Mouse (Mus musculus): ENCODE data around the gene Fhl1. TPM values are rescaled to one million over a fixed set of nuclear protein-coding genes. Genes with fewer than 3 reads are reported as not detected.

The Fhl1 gene
- 545 and 603 TPM in 2 replicates for polyA plus RNA-seq (2015; fragmentation: Nextera tagmentation; extraction: Ambion mirVana)

DNA sequence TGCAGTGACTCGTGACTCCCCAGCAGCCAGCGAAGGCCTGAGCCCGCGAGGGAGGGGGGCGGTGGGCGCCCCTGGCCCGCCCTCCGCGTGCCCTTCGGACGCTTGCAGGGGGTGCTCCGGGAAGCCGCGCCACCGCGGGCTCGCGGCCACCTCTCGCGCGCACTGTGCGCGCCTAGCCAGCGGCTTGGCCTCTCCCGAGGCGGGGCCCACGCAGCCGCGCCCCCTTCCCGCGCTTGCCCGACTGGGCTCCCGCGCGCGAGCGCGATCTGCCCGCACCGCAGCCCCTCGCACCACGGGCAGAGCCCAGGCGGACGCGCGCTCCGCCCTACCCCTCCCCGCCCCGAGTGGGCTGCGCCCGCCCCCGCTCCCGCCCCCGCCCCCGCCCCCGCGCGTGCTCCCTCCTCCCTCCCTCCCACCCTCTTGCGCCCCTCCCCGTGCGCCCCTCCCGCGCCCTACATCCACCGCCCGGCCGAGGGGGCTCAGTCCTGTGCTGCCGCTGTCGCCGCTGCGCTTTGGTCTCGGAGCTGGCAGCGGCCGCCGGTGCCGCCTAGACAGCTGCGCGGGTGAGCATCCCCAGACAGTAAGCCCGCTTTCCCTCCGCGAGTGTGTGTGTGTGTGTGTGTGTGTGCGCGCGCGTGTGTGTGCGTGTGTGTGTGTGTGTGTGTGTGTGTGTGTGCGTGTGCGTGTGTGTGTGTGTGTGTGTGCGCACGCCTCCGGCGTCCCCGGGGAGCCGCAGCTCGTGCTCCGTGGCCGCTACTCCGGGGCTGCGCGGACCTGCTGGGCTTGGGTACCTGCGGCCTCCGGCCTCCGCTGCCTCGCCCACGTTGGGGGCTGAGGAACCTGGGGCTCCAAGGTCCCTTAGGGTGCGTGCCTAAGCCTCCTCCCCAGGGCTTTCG lies at the start of gene Fhl1:
Gene Fhl1, plus strand, starts transcription at position 482 of the 896 bp plus-strand sequence.
- peaks cover 4% of the 10 kb centered on the region; the same call in 1 of the 2 replicates for H3K4me1 ChIP-seq (replicated peaks; ENCODE audit: control insufficient read depth, insufficient read depth, low read length)
- ATAC-seq (ENCODE audit: low read depth): peak; percentile 92
- 29% methylated on average over 10 of the region's 106 CpGs for WGBS
- H3K4me2 ChIP-seq (ENCODE audit: low read depth, low read length): peak within 1 kb of the TSS; percentile 57
- no peaks in the 10 kb centered on the region for H3K27me3 ChIP-seq (ENCODE audit: control insufficient read depth, insufficient read depth, low read depth, low read length)
- no peaks in the 10 kb centered on the region for H3K9me3 ChIP-seq (ENCODE audit: control insufficient read depth, low read length)
- no peaks in the 10 kb centered on the region for H3K36me3 ChIP-seq (ENCODE audit: control insufficient read depth, insufficient read depth, low read length)
- peak within 1 kb of the TSS; percentile 63 for H3K4me3 ChIP-seq (ENCODE audit: low read length)
- peak within 1 kb of the TSS; percentile 77 for H3K27ac ChIP-seq (ENCODE audit: low read length)
- H3K9ac ChIP-seq (ENCODE audit: low read length): peak within 1 kb of the TSS; percentile 79

GRCm38 (mm10) chrX:56682156-56682720 lies 49.3 kb upstream of the Fhl1 start:
- ATAC-seq (ENCODE audit: low read depth): no peak
- Histone ChIP-seq H3K4me2 (ENCODE audit: low read depth, low read length) (no peak overlapping the region), H3K9ac (ENCODE audit: low read length) (no peak overlapping the region), H3K36me3 (ENCODE audit: control insufficient read depth, insufficient read depth, low read length) (no peaks in the 10 kb centered on the region), H3K9me3 (ENCODE audit: control insufficient read depth, low read length) (no peaks in the 10 kb centered on the region), H3K4me1 (replicated peaks; ENCODE audit: control insufficient read depth, insufficient read depth, low read length) (no peaks in the 10 kb centered on the region), H3K27me3 (ENCODE audit: control insufficient read depth, insufficient read depth, low read depth, low read length) (no peaks in the 10 kb centered on the region), H3K4me3 (ENCODE audit: low read length) (no peak overlapping the region), H3K27ac (ENCODE audit: low read length) (no peak overlapping the region)
- WGBS: 48% methylated on average over 1 of the region's 1 CpGs

DNA sequence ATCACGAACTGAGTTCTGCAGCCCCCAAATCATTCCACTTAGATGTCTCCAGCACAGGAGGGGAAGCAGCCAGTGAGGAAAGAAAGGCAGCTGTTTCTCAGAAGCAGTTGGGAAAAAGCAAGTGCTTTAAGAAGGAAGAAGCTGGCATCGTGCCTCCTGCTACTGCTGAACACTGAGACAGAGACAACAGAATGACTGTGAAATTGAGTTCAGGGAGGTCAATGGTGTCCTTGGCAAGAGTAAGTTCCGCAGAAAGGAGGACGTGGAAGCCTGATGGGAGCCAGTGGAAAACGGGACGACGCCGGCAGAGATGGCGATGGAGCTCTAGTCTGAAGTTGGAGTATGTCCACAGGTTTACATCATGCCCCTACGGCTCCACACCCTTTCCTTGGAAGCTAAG lies 48.1 kb upstream of the Fhl1 start:
- Histone ChIP-seq H3K27ac (ENCODE audit: low read length) (peak overlapping the region; percentile 49; the same call in 1 of the 2 replicates), H3K4me1 (replicated peaks; ENCODE audit: control insufficient read depth, insufficient read depth, low read length) (no peaks in the 10 kb centered on the region), H3K4me2 (ENCODE audit: low read depth, low read length) (no peak overlapping the region), H3K9me3 (ENCODE audit: control insufficient read depth, low read length) (no peaks in the 10 kb centered on the region), H3K27me3 (ENCODE audit: control insufficient read depth, insufficient read depth, low read depth, low read length) (no peaks in the 10 kb centered on the region), H3K4me3 (ENCODE audit: low read length) (no peak overlapping the region), H3K9ac (ENCODE audit: low read length) (no peak overlapping the region), H3K36me3 (ENCODE audit: control insufficient read depth, insufficient read depth, low read length) (no peaks in the 10 kb centered on the region)
- ATAC-seq (ENCODE audit: low read depth): peak; percentile 84
- whole genome bisulfite sequencing: 45% methylated on average over 10 of the region's 10 CpGs

- ATAC-seq (ENCODE audit: low read depth): no peak
- H3K9me3 ChIP-seq (ENCODE audit: control insufficient read depth, low read length): no peaks in the 10 kb centered on the region
- H3K4me2 ChIP-seq (ENCODE audit: low read depth, low read length): no peak overlapping the region
- H3K36me3 ChIP-seq (ENCODE audit: control insufficient read depth, insufficient read depth, low read length): no peaks in the 10 kb centered on the region
- H3K9ac ChIP-seq (ENCODE audit: low read length): no peak overlapping the region
- H3K4me1 ChIP-seq (replicated peaks; ENCODE audit: control insufficient read depth, insufficient read depth, low read length): no peaks in the 10 kb centered on the region
- no peak overlapping the region for H3K4me3 ChIP-seq (ENCODE audit: low read length)
- 76% methylated on average over 6 of the region's 6 CpGs for WGBS
- H3K27me3 ChIP-seq (ENCODE audit: control insufficient read depth, insufficient read depth, low read depth, low read length): no peaks in the 10 kb centered on the region
- no peak overlapping the region for H3K27ac ChIP-seq (ENCODE audit: low read length)
Observed at GRCm38 (mm10) chrX:56692554-56692953, 39.0 kb upstream of the Fhl1 start.

DNA sequence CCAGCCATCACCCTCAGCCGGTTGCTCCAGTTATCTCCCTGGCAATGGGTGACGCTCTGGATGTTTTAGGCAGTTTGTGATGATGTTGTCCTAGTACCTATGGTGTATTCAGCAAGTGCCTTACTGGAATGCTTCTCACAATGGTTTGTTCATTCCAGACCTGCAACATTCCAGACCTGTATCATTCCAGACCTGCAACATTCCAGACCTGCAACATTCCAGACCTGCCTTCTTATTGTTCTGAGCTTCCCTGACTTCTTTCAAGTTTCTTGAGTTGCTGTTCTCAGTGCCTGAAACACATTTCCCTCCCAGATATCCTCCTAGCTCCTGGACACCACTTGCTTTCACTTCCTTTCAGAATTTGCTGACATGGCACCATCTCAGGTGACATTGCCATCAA lies 37.0 kb upstream of the Fhl1 start:
- Histone ChIP-seq H3K4me2 (ENCODE audit: low read depth, low read length) (no peak overlapping the region), H3K9ac (ENCODE audit: low read length) (no peak overlapping the region), H3K4me3 (ENCODE audit: low read length) (no peak overlapping the region), H3K27me3 (ENCODE audit: control insufficient read depth, insufficient read depth, low read depth, low read length) (no peaks in the 10 kb centered on the region), H3K36me3 (ENCODE audit: control insufficient read depth, insufficient read depth, low read length) (no peaks in the 10 kb centered on the region), H3K27ac (ENCODE audit: low read length) (no peak overlapping the region), H3K4me1 (replicated peaks; ENCODE audit: control insufficient read depth, insufficient read depth, low read length) (no peaks in the 10 kb centered on the region), H3K9me3 (ENCODE audit: control insufficient read depth, low read length) (no peaks in the 10 kb centered on the region)
- 78% methylated on average over 2 of the region's 2 CpGs for WGBS
- no peak for ATAC-seq (ENCODE audit: low read depth)

- 66% methylated on average over 6 of the region's 6 CpGs for WGBS
- Histone ChIP-seq H3K4me3 (ENCODE audit: low read length) (no peak overlapping the region), H3K27ac (ENCODE audit: low read length) (0 out of 2 replicates have a peak overlapping the region, but pooled peaks have one; percentile 49), H3K4me2 (ENCODE audit: low read depth, low read length) (no peak overlapping the region), H3K27me3 (ENCODE audit: control insufficient read depth, insufficient read depth, low read depth, low read length) (no peaks in the 10 kb centered on the region), H3K9ac (ENCODE audit: low read length) (no peak overlapping the region), H3K4me1 (replicated peaks; ENCODE audit: control insufficient read depth, insufficient read depth, low read length) (no peaks in the 10 kb centered on the region), H3K36me3 (ENCODE audit: control insufficient read depth, insufficient read depth, low read length) (no peaks in the 10 kb centered on the region), H3K9me3 (ENCODE audit: control insufficient read depth, low read length) (no peaks in the 10 kb centered on the region)
- peak; percentile 89 for ATAC-seq (ENCODE audit: low read depth)
Observed at GRCm38 (mm10) chrX:56697199-56697780, 34.3 kb upstream of the Fhl1 start.

GRCm38 (mm10) chrX:56697886-56698285 lies 33.7 kb upstream of the Fhl1 start:
- Histone ChIP-seq H3K4me3 (ENCODE audit: low read length) (no peak overlapping the region), H3K4me2 (ENCODE audit: low read depth, low read length) (no peak overlapping the region), H3K4me1 (replicated peaks; ENCODE audit: control insufficient read depth, insufficient read depth, low read length) (no peaks in the 10 kb centered on the region), H3K9me3 (ENCODE audit: control insufficient read depth, low read length) (no peaks in the 10 kb centered on the region), H3K27ac (ENCODE audit: low read length) (peak overlapping the region; percentile 65), H3K27me3 (ENCODE audit: control insufficient read depth, insufficient read depth, low read depth, low read length) (no peaks in the 10 kb centered on the region), H3K9ac (ENCODE audit: low read length) (no peak overlapping the region), H3K36me3 (ENCODE audit: control insufficient read depth, insufficient read depth, low read length) (no peaks in the 10 kb centered on the region)
- 56% methylated on average over 4 of the region's 4 CpGs for WGBS
- peak; percentile 41; the same call in 1 of the 2 replicates for ATAC-seq (ENCODE audit: low read depth)

DNA sequence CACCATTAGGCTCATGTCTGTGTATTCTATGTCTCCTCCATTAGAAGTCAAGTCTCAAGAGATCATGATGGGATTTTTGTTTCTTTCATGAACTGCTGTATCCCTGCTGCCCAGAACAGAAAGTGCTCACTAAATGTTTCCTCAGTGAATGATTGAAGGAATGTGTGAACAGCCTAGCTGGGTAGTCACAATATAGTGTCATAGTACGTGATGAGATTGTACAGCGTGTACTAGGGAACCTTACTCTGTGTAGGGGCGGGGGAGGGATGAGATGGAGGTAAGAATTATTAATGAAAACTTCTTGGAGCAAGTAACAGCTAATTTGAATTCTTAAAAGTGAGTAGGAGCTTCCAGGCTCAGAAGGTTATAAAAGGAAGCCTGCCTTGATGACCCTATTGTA lies 30.3 kb upstream of the Fhl1 start:
- WGBS: 75% methylated on average over 3 of the region's 3 CpGs
- H3K9ac ChIP-seq (ENCODE audit: low read length): no peak overlapping the region
- H3K9me3 ChIP-seq (ENCODE audit: control insufficient read depth, low read length): no peaks in the 10 kb centered on the region
- H3K27me3 ChIP-seq (ENCODE audit: control insufficient read depth, insufficient read depth, low read depth, low read length): no peaks in the 10 kb centered on the region
- ATAC-seq (ENCODE audit: low read depth): no peak
- H3K4me1 ChIP-seq (replicated peaks; ENCODE audit: control insufficient read depth, insufficient read depth, low read length): no peaks in the 10 kb centered on the region
- H3K4me3 ChIP-seq (ENCODE audit: low read length): no peak overlapping the region
- H3K4me2 ChIP-seq (ENCODE audit: low read depth, low read length): no peak overlapping the region
- no peaks in the 10 kb centered on the region for H3K36me3 ChIP-seq (ENCODE audit: control insufficient read depth, insufficient read depth, low read length)
- H3K27ac ChIP-seq (ENCODE audit: low read length): no peak overlapping the region

DNA sequence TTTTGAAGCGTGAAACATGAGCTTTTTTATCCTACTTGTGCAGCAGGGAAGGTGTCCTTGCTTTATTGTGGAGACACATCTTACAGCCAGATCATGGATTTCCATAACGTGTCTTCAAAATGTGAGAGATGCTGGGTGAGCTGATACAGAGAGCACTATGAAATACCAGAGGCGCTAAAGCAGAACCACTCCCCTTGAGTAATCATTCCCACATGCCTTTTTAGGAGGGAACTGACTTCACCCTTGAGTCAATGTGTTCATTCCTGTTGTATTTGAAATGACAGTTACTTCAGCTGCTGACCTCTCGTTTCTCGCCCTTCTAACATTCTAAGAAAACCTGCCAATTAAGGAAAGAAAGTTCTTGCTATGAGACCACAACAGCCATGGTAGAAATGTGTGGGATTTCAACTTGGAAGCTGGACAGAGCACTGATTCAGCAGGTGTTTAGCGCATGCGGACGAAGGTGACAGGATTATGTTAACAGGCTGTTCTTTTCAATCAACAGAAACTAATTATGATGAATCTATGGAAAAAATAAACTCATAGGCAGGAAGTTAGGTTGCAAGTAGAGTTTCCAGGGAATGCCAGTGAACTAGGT lies 27.5 kb upstream of the Fhl1 start:
- Histone ChIP-seq H3K27ac (ENCODE audit: low read length) (no peak overlapping the region), H3K27me3 (ENCODE audit: control insufficient read depth, insufficient read depth, low read depth, low read length) (no peaks in the 10 kb centered on the region), H3K4me3 (ENCODE audit: low read length) (no peak overlapping the region), H3K9ac (ENCODE audit: low read length) (no peak overlapping the region), H3K4me2 (ENCODE audit: low read depth, low read length) (no peak overlapping the region), H3K36me3 (ENCODE audit: control insufficient read depth, insufficient read depth, low read length) (no peaks in the 10 kb centered on the region), H3K9me3 (ENCODE audit: control insufficient read depth, low read length) (no peaks in the 10 kb centered on the region), H3K4me1 (replicated peaks; ENCODE audit: control insufficient read depth, insufficient read depth, low read length) (no peaks in the 10 kb centered on the region)
- ATAC-seq (ENCODE audit: low read depth): no peak
- WGBS: 65% methylated on average over 8 of the region's 8 CpGs
